Mouse (Mus musculus): Measurements from ENCODE around the gene Syt14.
A peak's percentile ranks its signal among the peaks of the same experiment; 100 is the strongest.

Gene Syt14

DNA sequence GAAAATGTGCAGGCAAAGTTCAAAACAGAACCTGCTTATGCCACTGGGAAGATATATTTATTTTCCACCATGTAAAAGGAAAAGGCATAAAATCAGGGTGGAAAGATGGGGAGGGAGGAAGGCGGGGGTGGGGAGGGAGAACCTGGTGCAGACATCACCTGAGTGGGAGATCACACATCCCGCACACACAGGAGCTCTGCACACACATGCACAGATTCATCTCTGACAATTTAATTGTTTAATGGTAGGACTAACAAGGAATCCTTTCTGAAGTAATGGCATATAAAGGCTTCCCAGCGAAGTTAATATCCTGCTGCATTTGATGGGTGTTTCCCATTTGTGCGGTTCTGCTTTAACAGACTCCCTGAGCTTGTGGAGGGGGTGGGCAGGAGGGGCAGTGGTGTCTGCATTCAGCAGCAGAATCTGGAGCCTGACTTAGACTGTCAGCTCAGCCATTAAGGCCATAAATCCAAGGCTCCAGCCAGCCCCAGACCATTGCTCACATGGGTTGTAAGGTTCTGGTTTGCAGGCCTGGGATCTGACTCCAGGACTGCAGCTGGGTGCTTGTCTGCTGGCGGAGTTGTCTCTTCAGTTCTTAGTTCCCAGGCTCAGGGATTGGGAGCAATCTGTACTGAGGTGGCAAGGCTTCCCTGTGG, 174.1 kb downstream of the Syt14 start:
- no peak for DNase-seq

- DNase-seq: no peak
Measured at GRCm38 (mm10) chr1:192860273-192860672, 175.3 kb downstream of the Syt14 start.

- DNase-seq: no peak
Measured at GRCm38 (mm10) chr1:192857582-192857981, 178.0 kb downstream of the Syt14 start.

DNA sequence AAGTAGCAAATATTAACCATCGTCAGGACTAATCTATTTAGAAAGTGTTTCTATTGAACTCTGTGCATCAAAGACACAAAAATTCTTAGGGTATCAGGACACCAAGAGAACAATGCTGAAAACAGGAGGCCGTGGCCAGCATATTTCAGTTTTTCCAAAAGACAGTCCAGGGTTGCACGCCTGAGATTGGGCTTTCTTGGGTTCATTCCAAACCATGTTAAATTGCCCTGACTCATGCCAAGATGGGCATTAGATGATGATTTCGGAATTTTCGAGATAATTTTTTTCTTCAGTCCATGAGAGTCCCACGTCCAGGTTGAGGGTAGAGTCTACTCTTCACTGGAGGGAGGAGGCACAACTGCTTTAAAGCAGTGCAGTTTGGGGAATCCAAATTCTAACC, 178.6 kb downstream of the Syt14 start:
- DNase-seq: no peak

DNA sequence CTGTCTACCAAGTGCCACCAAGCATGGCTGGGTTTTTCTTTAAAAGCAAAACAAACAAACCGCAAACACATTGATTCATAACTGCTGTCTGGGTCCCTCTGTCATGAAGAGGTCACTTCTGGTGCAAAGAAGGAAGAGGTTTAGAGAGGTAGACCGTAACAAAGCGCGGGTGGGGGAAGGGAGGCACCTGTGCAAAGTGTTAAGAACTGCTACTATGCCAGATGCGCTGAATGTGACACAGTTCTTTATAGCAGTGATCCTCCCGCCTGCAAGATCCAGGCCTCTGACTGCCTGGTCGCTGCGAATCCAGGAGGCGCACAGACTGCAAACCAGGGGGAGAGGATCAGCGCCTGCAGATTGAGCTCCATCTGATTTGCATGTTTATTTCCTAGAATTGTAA, 179.2 kb downstream of the Syt14 start:
- no peak for DNase-seq

DNA sequence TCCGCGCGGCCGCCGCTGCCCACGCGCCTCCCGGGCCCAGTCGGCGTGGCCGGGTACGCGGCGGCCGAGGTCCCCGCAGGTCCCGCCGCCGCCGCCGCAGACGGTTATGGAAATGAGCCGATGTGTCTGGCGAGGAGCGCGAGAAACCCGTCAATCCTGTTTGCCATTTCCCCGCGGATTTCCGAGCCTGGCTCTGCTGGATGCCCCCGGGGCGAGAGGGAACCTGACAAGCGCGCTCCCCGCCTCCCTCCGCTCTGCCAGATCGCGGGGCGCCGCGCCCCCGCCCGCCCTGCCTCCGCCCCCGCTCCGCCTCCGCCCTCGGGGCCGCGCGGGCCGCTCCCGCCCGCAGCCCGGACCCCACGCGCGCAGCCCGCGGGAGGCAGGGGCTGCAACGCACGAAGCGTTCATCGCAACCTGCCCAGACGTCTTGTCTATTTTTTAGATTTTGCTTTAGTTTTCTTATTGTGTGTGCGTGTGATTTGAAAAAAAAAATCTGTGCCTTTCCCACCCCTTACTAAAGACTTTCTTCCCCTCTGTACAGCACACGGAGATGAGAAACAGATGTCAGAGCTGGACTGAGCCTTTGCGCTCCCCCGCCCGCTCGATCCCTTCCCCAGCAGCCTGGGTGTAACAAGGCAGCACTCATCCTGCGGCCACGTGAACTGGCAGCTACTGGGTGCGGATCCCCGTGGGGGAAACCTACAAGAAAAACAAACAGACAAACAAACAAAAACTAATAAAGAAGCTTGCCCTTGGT, 179.9 kb downstream of the Syt14 start, which contains the start of gene Sertad4:
TSS of gene Sertad4 (minus strand) at position 283 of the 757 bp plus-strand sequence.
- peak; percentile 60 to 66 for DNase-seq

DNA sequence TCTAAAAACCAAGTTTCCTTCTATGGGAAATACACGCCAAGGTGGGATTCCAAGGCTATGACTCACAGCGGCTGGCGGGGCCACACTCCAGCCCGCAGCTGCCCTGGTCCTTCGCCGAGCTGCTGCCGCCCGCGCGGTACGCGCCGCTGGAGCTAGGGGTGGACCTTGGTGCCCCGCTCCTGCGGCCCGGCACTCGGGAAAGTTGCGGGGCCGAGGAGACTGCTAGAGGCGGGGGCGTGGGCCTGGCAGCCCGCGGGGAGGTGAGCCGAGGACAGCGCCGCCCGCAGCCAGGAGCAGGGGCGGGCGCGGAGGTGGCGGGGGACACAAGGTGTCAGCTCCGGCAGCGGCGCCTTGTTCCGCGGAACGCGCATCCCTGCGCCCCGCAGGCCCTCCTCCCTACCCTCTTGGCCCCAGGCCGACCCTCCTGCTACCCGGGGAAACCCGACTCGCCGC, 180.7 kb downstream of the Syt14 start:
- peak; percentile 50 to 60 for DNase-seq

DNA sequence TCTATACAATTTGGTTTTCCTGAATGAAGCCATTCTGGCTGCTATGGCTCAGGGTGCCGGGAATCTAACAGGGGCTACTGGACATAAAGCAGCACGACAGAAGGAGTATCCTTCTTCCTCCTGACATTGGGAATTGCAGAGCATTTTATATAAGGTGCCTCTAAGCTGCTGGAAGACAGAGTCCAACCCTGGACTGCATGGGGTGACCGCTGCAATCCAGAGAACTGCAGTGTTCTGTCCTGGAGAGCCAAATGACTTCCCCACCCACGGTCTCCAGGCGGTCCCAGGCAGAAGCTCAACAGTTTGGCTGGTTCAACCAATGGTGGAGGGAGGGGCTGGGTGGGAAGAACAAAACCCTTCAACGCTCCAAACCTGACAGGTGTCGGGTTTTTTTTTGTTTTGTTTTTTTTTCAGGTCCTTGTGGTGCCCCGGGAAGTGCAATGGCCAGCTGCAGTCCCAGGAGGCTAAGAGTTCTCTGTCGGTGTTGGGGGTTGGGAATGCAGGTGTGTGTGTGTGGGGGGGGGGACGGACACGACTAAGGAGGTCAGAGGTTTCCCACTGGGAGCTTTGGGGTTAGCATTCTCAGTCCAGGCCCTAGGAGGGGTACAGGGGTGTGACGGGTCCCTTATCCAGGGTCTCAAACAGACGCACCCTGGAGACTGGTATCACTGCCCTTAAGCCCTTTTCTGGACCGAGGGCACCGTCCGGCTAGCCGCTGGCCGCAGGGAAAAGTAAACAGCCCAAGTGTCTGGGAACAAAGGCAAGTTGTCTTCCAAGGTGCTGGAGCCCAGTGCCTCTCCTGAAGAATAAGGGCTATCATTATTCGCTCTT, 181.4 kb downstream of the Syt14 start:
- no peak for DNase-seq

DNA sequence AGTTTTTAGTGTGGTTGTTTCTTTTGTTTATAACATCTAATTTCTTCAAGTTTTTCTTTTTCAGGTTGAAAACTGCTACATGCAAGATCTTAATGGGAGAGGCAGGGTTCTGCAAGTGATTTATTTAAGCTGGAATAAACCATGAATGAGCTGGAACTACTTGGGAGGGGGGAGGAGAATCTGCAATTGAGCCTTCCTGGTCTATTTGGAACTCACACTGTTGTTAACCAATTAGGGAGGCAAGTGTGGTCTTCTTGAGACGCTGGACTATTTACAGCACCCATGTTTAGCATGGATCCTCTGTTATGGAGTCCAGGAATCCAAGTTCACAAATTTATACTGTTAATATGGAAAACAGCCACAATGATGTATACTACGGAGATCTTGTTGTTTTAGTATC, 182.1 kb downstream of the Syt14 start:
- no peak for DNase-seq

DNA sequence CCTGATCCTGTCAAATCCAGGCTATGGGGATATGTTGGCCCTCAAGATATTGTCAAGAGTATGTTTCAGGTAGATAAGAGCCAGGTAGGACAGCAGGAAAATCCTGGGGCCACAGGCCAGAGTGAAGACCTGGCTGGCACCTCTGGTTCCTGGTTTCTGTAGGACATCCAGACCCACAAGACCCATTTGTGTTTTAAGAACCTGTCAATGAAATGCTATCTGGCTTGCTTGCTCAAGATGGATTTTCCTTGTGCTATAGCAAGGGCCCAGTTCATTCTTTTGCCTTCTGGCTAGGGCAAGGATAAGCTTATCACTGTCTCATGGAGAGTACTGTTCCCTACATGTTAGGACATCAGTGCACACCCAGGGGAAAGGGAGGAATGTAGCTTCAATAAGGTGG, 183.5 kb downstream of the Syt14 start:
- no peak for DNase-seq

GRCm38 (mm10) chr1:192851640-192852039, 183.9 kb downstream of the Syt14 start:
- DNase-seq: no peak

- DNase-seq: no peak
Measured at GRCm38 (mm10) chr1:192851126-192851525, 184.4 kb downstream of the Syt14 start.

GRCm38 (mm10) chr1:192849616-192850015, 186.0 kb downstream of the Syt14 start:
- no peak for DNase-seq

- DNase-seq: no peak
Measured at GRCm38 (mm10) chr1:192847254-192847653, 188.3 kb downstream of the Syt14 start.
